Mouse (Mus musculus) kidney, embryonic 14.5 days (tissue): ENCODE data around the gene AL607142.1. TPM values are rescaled to one million over a fixed set of nuclear protein-coding genes. Genes with fewer than 3 reads are reported as not detected.

Experiments used
- ATAC-seq: fragments of 200-750 bp; cut with Nextera tagmentation; 2 replicates; pipeline ENCODE4 v1.8.0; 2017; ENCODE audit warnings: moderate number of reproducible peaks, mild to moderate bottlenecking, moderate TSS enrichment, moderate library complexity; ENCODE audit not compliant: low FRiP score, low TSS enrichment
- H3K27ac ChIP-seq: fragments of 300-500 bp; sonication (generic); 2 replicates; pipeline ENCODE4 v1.5.1; 2014; ENCODE audit warnings: low read depth, mild to moderate bottlenecking, low read length, moderate library complexity, mixed read lengths
- H3K27me3 ChIP-seq: fragments of 300-500 bp; sonication (generic); 2 replicates; pipeline ENCODE4 v1.6.1; 2014; ENCODE audit warnings: mild to moderate bottlenecking, low read length; ENCODE audit not compliant: control insufficient read depth, insufficient read depth
- H3K36me3 ChIP-seq: fragments of 300-500 bp; sonication (generic); 2 replicates; pipeline ENCODE4 v1.6.1; 2014; ENCODE audit warnings: low read length, mixed read lengths; ENCODE audit not compliant: control insufficient read depth, insufficient read depth
- H3K4me1 ChIP-seq: fragments of 300-500 bp; sonication (generic); 2 replicates; pipeline ENCODE4 v1.6.1; 2014; ENCODE audit warnings: low read length, mixed read lengths; ENCODE audit not compliant: control insufficient read depth, insufficient read depth
- H3K4me2 ChIP-seq: fragments of 300-500 bp; sonication (generic); replicated peaks from 2 replicates; pipeline ENCODE4 v1.6.1; 2014; ENCODE audit warnings: low read depth, mild to moderate bottlenecking, low read length
- H3K4me3 ChIP-seq: fragments of 300-500 bp; sonication (generic); 2 replicates; pipeline ENCODE4 v1.5.1; 2014; ENCODE audit warnings: mild to moderate bottlenecking, low read length
- H3K9ac ChIP-seq: fragments of 300-500 bp; sonication (generic); 2 replicates; pipeline ENCODE4 v1.6.1; 2014; ENCODE audit warnings: low read depth, mild to moderate bottlenecking, low read length, moderate library complexity
- H3K9me3 ChIP-seq: fragments of 300-500 bp; sonication (generic); 2 replicates; pipeline ENCODE4 v1.6.1; 2016; ENCODE audit warnings: low read length; ENCODE audit not compliant: control insufficient read depth
- WGBS: fragments of 180-500 bp; shearing (Covaris S2); extraction: QIAGEN DNeasy Blood & Tissue Kit; methylation state at CpG from one replicate; pipeline ENCODE4 v1.1.7; 2014; 5-methylcytosine and 5-hydroxymethylcytosine counted together
- polyA plus RNA-seq: library from polyadenylated mRNA; unstranded; fragments of >200 nt; fragmentation: Nextera tagmentation; extraction: Ambion mirVana; gene quantifications from 2 replicates; pipeline ENCODE4 v1.2.1, GENCODE M21; 2014

AL607142.1 gene
- polyA plus RNA-seq, 1 experiment from 2014 or later, result not detected

- Histone ChIP-seq H3K27me3 (no peaks in the 10 kb centered on the region; the same call in 1 of the 2 replicates), H3K4me3 (no peak overlapping the region), H3K9ac (no peak overlapping the region), H3K4me1 (no peaks in the 10 kb centered on the region), H3K4me2 (no peak overlapping the region), H3K9me3 (no peaks in the 10 kb centered on the region), H3K36me3 (no peaks in the 10 kb centered on the region), H3K27ac (no peak overlapping the region)
- WGBS, result 46% methylated on average over 4 of the region's 4 CpGs
- ATAC-seq, result peak; percentile 62; the same call in 1 of the 2 replicates
Measured at GRCm38 (mm10) chr4:120129233-120129885, 64.6 kb downstream of the AL607142.1 start.

DNA sequence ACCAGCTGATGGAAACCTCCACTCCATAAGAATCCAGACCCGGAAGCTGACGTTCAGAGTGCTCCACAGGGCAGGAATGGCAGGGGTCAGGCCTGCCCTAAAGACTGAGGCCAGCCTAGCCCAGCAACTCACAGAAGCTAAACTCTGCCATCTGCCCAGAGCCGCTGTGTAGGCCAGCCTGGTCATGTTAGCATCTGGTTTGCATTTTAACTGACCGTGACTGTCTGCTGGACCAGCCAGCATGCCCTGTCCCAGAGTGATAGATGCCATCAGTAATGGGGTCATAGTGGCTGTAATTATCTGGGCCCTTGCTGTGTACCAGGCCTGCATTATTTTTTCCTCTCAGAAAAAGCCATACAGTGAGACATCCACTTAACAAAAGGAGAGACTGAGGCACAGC lies 66.1 kb downstream of the AL607142.1 start:
- H3K27me3 ChIP-seq, result no peaks in the 10 kb centered on the region; the same call in 1 of the 2 replicates
- H3K4me3 ChIP-seq, result no peak overlapping the region
- H3K9me3 ChIP-seq, result no peaks in the 10 kb centered on the region
- ATAC-seq, result no peak
- no peak overlapping the region for H3K27ac ChIP-seq
- no peak overlapping the region for H3K4me2 ChIP-seq
- no peak overlapping the region for H3K9ac ChIP-seq
- no peaks in the 10 kb centered on the region for H3K36me3 ChIP-seq
- no peaks in the 10 kb centered on the region for H3K4me1 ChIP-seq
- WGBS, result 59% methylated on average over 4 of the region's 4 CpGs

DNA sequence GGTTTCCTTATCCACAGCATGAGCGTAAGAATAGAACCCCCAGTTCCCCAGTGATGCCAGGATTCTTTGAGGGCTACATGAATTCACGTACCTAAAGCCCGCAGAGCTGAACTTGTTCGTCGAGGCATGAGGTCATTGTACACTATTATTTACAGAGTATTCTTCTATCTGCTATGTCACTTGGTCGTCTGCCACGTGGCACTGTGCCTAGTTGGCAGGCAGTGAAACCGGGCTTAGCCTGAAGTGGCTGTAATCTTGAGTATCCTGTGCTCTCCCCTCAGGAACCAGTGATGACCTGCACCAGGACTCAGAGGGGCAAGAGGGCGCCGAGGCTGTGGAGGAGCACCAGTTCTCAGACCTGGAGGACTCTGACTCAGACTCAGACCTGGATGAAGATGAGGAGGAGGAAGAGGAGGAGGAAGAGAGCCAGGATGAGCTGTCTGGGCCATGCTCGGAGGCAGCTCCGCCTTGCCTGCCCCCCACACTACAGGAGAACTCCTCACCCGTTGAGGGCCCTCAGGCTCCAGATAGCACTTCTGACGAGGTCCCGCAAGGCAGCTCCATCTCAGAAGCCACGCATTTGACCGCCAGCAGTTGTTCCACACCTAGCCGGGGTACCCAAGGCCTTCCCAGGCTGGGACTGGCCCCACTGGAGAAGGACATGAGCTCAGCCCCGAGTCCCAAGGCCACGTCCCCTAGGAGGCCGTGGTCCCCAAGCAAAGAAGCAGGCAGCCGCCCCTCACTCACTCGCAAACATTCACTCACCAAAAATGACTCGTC lies 66.8 kb downstream of the AL607142.1 start:
- 80% methylated on average over 24 of the region's 24 CpGs for WGBS
- no peaks in the 10 kb centered on the region; the same call in 1 of the 2 replicates for H3K27me3 ChIP-seq
- H3K9ac ChIP-seq, result no peak overlapping the region
- no peaks in the 10 kb centered on the region for H3K9me3 ChIP-seq
- no peak overlapping the region for H3K4me2 ChIP-seq
- H3K36me3 ChIP-seq, result no peaks in the 10 kb centered on the region
- ATAC-seq, result no peak
- H3K4me3 ChIP-seq, result no peak overlapping the region
- H3K4me1 ChIP-seq, result no peaks in the 10 kb centered on the region
- no peak overlapping the region for H3K27ac ChIP-seq

- H3K4me1 ChIP-seq, result no peaks in the 10 kb centered on the region
- no peak for ATAC-seq
- H3K9me3 ChIP-seq, result no peaks in the 10 kb centered on the region
- 76% methylated on average over 6 of the region's 6 CpGs for WGBS
- H3K9ac ChIP-seq, result no peak overlapping the region
- no peaks in the 10 kb centered on the region; the same call in 1 of the 2 replicates for H3K27me3 ChIP-seq
- no peak overlapping the region for H3K4me2 ChIP-seq
- no peaks in the 10 kb centered on the region for H3K36me3 ChIP-seq
- H3K4me3 ChIP-seq, result no peak overlapping the region
- H3K27ac ChIP-seq, result no peak overlapping the region
Measured at GRCm38 (mm10) chr4:120134223-120134622, 69.4 kb downstream of the AL607142.1 start.

DNA sequence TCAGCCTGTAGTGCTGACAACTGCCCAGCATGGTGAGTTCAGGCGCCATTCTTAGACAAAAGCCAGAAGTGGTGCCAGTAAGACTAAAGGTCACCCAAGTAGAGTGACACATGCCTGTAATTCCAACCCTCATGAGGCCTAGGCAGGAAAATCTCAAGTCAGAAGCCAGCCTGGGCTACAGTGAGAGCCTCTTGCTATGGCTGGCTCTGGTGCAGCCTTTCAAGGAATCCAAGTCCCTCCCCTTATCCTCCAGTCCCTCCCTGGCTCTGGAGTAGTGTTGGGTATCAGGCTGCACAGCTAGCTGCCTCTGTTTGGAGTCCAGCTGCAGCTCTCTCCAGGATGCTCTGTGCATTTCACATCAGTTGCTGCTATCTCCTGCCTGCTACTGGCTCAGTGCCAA lies 77.0 kb downstream of the AL607142.1 start:
- WGBS, result 83% methylated on average over 1 of the region's 1 CpGs

DNA sequence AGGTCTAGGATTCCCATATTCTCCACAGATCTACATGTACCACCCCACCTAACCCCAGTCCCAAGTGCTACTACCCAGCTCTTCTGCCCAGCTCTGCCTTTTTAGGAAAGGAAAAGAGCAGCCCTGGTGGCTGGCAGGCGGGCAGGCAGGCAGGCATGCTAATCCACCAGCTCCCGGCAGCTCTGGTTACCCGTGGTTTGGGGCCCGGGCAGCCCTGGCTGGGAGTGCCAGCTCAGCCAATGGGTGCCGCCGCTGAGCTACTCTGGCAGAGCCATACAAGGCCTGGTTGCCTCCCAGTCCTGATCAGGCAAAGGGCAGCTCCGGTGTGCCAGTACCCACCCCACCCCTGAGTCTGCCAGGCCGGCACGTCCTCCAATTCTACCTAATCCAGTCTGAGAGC lies 78.1 kb downstream of the AL607142.1 start:
- no peak overlapping the region for H3K4me3 ChIP-seq
- no peak overlapping the region for H3K4me2 ChIP-seq
- no peak overlapping the region for H3K27ac ChIP-seq
- H3K9me3 ChIP-seq, result no peaks in the 10 kb centered on the region
- no peak; the same call in 1 of the 2 replicates for ATAC-seq
- WGBS, result 79% methylated on average over 9 of the region's 9 CpGs
- H3K4me1 ChIP-seq, result no peaks in the 10 kb centered on the region
- H3K27me3 ChIP-seq, result no peaks in the 10 kb centered on the region
- H3K9ac ChIP-seq, result no peak overlapping the region
- H3K36me3 ChIP-seq, result no peaks in the 10 kb centered on the region

More for the DNA sequence above, 77.0 kb downstream of the AL607142.1 start:
- no peak overlapping the region for H3K9ac ChIP-seq
- H3K36me3 ChIP-seq, result no peaks in the 10 kb centered on the region
- H3K27ac ChIP-seq, result no peak overlapping the region
- no peaks in the 10 kb centered on the region for H3K4me1 ChIP-seq
- no peak for ATAC-seq
- no peaks in the 10 kb centered on the region for H3K9me3 ChIP-seq
- H3K4me2 ChIP-seq, result no peak overlapping the region
- no peaks in the 10 kb centered on the region for H3K27me3 ChIP-seq
- no peak overlapping the region for H3K4me3 ChIP-seq

Other genes starting within 250 kb of the AL607142.1 start
- not detected in 2 replicates for gene Edn2, start 96.2 kb downstream of the AL607142.1 start, polyA plus RNA-seq
- 0.15 and 0.23 TPM in 2 replicates for gene Foxo6, start 222.4 kb downstream of the AL607142.1 start, polyA plus RNA-seq